Mouse (Mus musculus) kidney, adult 2 months (tissue): ENCODE results near the gene A730015C16Rik. TPM values are rescaled to one million over a fixed set of nuclear protein-coding genes. Genes with fewer than 3 reads are reported as not detected.
A peak's percentile ranks its signal among the peaks of the same experiment; 100 is the strongest.

Experiments
- DNase-seq: peaks from one replicate; pipeline ENCODE4 v3.0.0; 2021
- H3K27ac ChIP-seq: fragments of 200-500 bp; 2 replicates; pipeline ENCODE4 v1.5.1; 2012; ENCODE audit warnings: low read depth, low read length, control low read depth, inconsistent platforms; ENCODE audit not compliant: insufficient read depth
- H3K27me3 ChIP-seq: fragments of 200-500 bp; replicated peaks from 2 replicates; pipeline ENCODE4 v1.6.1; 2012; ENCODE audit warnings: mild to moderate bottlenecking, moderate library complexity, low read length, inconsistent platforms; ENCODE audit not compliant: control insufficient read depth, insufficient read depth
- H3K36me3 ChIP-seq: fragments of 200-500 bp; 2 replicates; pipeline ENCODE4 v1.6.1; 2012; ENCODE audit warnings: mild to moderate bottlenecking, moderate library complexity, low read length, inconsistent platforms; ENCODE audit not compliant: control insufficient read depth, insufficient read depth
- H3K4me1 ChIP-seq: fragments of 200-500 bp; 2 replicates; pipeline ENCODE4 v1.6.1; 2011; ENCODE audit warnings: low read length; ENCODE audit not compliant: control insufficient read depth, insufficient read depth
- H3K4me3 ChIP-seq: fragments of 200-500 bp; 2 replicates; pipeline ENCODE4 v1.5.1; 2011; ENCODE audit warnings: mild to moderate bottlenecking, low read depth, low read length, control low read depth; ENCODE audit not compliant: insufficient read depth
- CTCF ChIP-seq: fragments of 200-500 bp; conservative IDR thresholded peaks from 2 replicates; pipeline ENCODE4 v1.5.1; 2011; ENCODE audit warnings: low read depth, mild to moderate bottlenecking, control low read depth, low read length, moderate library complexity, mixed read lengths; ENCODE audit not compliant: insufficient read depth, insufficient read length
- POLR2A ChIP-seq: fragments of 200-500 bp; IDR thresholded peaks from one replicate; pipeline ENCODE4 v1.6.1; 2011; ENCODE audit warnings: low read depth, low read length, control low read depth
- WGBS: fragments of 180-500 bp; shearing (Covaris S2); methylation state at CpG from one replicate; pipeline ENCODE4 v1.1.7; 2018; 5-methylcytosine and 5-hydroxymethylcytosine counted together
- polyA plus RNA-seq: library from polyadenylated mRNA; depleted of rRNA; stranded (reverse); fragments of >200 nt; gene quantifications from 2 replicates; pipeline ENCODE4 v1.2.3, GENCODE M21; 2012

The A730015C16Rik gene
- polyA plus RNA-seq, 1 experiment = not detected

DNA sequence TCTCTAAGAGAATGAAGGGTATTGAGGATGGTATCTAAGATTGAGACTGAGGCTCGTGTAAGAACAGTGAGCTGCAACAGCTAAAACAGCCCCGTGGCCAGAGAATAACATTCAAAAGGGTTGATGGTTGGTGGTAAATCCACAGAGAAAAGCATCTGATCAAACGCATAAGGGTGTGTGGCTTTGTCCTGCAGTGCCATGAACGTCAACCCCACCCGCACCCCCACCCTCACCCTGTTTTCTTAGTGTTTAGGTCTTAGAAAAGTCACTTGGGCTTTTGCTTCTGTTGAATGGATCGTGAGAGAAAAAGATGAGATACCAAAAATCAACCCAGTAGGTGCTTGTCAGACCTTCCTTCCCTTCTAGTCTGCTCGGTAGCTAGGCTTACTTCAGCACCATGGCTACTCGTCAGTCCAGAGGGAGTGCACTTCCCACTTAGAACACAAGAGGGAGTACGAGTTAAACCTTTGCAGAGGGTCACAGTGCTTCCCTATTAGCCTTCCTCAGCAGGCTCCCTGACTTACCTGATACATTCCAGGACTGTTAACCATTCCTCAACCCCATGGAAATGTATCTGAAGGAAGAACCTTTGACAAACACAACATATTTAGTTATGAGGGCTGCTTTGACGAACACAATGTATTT is 21.4 kb upstream of the A730015C16Rik start:
- Histone ChIP-seq H3K36me3 (no peaks in the 10 kb centered on the region), H3K4me3 (no peak overlapping the region), H3K27me3 (no peaks in the 10 kb centered on the region), H3K27ac (no peak overlapping the region), H3K4me1 (no peaks in the 10 kb centered on the region)
- 34% methylated on average over 10 of the region's 10 CpGs for WGBS
- DNase-seq = peak; percentile 88
- TF ChIP-seq CTCF = peak; percentile 97; the same call in 1 of the 2 replicates
- TF ChIP-seq POLR2A = no peak

DNA sequence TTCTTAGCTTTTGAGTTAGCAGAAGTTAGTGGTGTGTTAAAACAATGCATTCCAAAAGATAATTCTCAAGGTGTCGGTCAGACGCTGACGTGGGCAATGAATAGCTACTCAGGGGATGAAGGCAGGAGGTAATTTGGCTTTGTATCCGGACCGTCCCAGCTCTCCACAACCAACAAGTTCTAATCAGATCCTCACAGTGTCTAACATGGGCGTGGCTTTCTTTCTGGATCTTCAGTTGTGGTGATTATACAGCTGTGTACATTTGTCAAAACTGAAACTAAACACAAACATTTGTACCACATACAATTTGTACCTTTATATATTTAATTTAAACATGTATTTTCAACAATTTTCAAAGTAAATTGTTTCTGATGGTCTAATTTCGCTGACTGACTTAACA is 18.4 kb upstream of the A730015C16Rik start:
- H3K36me3 ChIP-seq = no peaks in the 10 kb centered on the region; the same call in 1 of the 2 replicates
- DNase-seq = no peak
- 86% methylated on average over 7 of the region's 7 CpGs for WGBS
- H3K27ac ChIP-seq = no peak overlapping the region
- H3K4me3 ChIP-seq = no peak overlapping the region
- H3K27me3 ChIP-seq = no peaks in the 10 kb centered on the region
- no peak for TF ChIP-seq POLR2A
- no peak for TF ChIP-seq CTCF
- no peaks in the 10 kb centered on the region for H3K4me1 ChIP-seq

- no peaks in the 10 kb centered on the region for H3K27me3 ChIP-seq
- H3K27ac ChIP-seq = peak within 1 kb of the TSS; percentile 87
- H3K4me3 ChIP-seq = peak within 1 kb of the TSS; percentile 99
- under 1% methylated on average over 76 of the region's 77 CpGs for WGBS
- H3K36me3 ChIP-seq = no peaks in the 10 kb centered on the region
- TF ChIP-seq CTCF (no peak), POLR2A (peak; percentile 47)
- DNase-seq = peak; percentile 93
- H3K4me1 ChIP-seq = peaks cover 9% of the 10 kb centered on the region
These were observed 509 bp downstream of the A730015C16Rik start, which contains the start of gene Kti12 for GRCm38 (mm10) chr4:108847715-108848504. Gene Kti12, plus strand, starts transcription at chr4:108847785.

- no peak for DNase-seq
These were observed 2.4 kb downstream of the A730015C16Rik start for GRCm38 (mm10) chr4:108845824-108846569.

GRCm38 (mm10) chr4:108843336-108843735 is 5.1 kb downstream of the A730015C16Rik start:
- H3K27me3 ChIP-seq = no peaks in the 10 kb centered on the region
- no peaks in the 10 kb centered on the region for H3K4me1 ChIP-seq
- TF ChIP-seq CTCF = no peak
- no peak for TF ChIP-seq POLR2A
- no peak overlapping the region for H3K27ac ChIP-seq
- DNase-seq = no peak
- H3K4me3 ChIP-seq = no peak overlapping the region
- no peaks in the 10 kb centered on the region for H3K36me3 ChIP-seq

More at GRCm38 (mm10) chr4:108845824-108846569, 2.4 kb downstream of the A730015C16Rik start:
- no peaks in the 10 kb centered on the region for H3K36me3 ChIP-seq
- WGBS = 51% methylated on average over 5 of the region's 5 CpGs
- H3K4me1 ChIP-seq = peaks cover 9% of the 10 kb centered on the region
- no peaks in the 10 kb centered on the region for H3K27me3 ChIP-seq
- no peak for TF ChIP-seq CTCF
- TF ChIP-seq POLR2A = no peak
- H3K27ac ChIP-seq = no peak overlapping the region
- no peak overlapping the region for H3K4me3 ChIP-seq

- no peaks in the 10 kb centered on the region for H3K36me3 ChIP-seq
- TF ChIP-seq POLR2A (no peak), CTCF (no peak)
- no peak for DNase-seq
- H3K27ac ChIP-seq = no peak overlapping the region
- H3K4me3 ChIP-seq = no peak overlapping the region
- WGBS = 75% methylated on average over 7 of the region's 7 CpGs
- H3K4me1 ChIP-seq = no peaks in the 10 kb centered on the region
- H3K27me3 ChIP-seq = no peaks in the 10 kb centered on the region
These were observed 6.4 kb downstream of the A730015C16Rik start for GRCm38 (mm10) chr4:108841920-108842578.
